Mouse (Mus musculus): ENCODE measurements at regions not wholly inside any gene's neighbourhood (a gene's known extent, or its start where the extent isn't known, plus 50 kb on each side); places are given as distances from the start of the nearest gene placed in this dataset.
"Not testable (repeated sequence)": the region's sequence is repeated elsewhere in the genome, so short reads cannot be mapped to it uniquely, and the experiment has no call there.

DNA sequence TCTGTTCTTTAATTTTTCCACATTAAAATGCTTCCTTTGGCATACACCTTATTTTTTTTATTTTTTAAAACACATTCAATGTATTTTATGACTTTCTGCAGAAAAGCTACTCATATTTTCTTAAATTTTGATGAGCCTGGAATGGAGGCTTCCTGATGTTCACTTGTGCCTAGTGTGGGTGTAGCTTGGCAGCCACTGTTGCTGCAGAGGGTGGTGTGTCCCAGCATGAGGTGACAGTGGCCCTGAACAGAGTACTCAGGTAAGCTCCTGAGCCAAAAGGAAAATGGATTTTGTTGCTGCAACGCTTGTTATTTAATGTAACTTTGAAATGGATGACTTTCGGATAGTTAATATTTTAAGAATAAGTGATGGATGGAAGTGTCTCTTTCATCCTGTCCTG, 170.6 kb downstream of the Eipr1 start:
- no peak for DNase-seq (ENCODE audit: extremely low spot score, low read depth, low spot score)

DNA sequence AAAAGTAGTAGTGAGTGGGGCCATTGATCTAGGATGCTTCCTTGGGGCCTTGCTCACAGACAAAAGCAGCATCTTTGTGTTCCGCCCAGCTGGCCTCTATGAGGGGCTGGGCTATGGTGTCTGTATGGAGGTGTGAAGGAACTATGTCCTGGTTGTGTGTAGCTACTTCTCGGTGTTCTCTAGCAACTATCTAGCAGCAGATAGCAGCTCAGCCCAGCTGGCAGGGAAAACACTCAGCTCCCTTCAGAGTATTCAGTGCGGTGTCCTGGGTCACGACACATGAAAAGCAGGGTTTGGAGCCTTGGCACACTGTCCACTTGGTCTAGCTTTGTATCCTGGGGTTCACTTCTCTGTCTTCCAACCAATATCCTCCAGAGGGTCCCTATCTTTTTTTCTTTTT, 173.6 kb downstream of the Eipr1 start:
- DNase-seq (ENCODE audit: extremely low spot score, low read depth, low spot score), result no peak

DNA sequence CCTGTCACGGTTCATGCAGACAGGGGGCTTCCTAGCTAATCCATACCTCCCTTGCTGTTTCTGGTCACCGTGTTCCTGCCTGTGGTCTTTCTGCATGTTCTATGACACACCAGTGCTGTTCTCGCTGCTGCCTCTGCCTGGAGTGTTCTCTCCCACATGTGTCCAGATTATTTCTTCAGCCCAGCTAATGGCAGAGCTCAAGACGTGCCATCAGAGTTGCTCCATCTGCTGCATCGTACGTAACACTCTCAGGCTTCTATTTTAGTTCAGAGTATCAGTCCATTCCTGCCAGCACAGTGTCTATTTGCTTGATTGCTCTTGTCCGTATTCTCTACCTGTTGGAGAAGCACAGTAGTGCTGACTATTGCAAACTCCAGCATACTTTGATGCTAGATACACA, 188.3 kb downstream of the Eipr1 start:
- no peak for DNase-seq (ENCODE audit: extremely low spot score, low read depth, low spot score)

GRCm38 (mm10) chr12:28948889-28949288, 197.3 kb downstream of the Eipr1 start:
- DNase-seq (ENCODE audit: extremely low spot score, low read depth, low spot score), result no peak

- DNase-seq (ENCODE audit: extremely low spot score, low read depth, low spot score), result no peak
These were observed 197.7 kb downstream of the Eipr1 start for GRCm38 (mm10) chr12:28949307-28949706.

DNA sequence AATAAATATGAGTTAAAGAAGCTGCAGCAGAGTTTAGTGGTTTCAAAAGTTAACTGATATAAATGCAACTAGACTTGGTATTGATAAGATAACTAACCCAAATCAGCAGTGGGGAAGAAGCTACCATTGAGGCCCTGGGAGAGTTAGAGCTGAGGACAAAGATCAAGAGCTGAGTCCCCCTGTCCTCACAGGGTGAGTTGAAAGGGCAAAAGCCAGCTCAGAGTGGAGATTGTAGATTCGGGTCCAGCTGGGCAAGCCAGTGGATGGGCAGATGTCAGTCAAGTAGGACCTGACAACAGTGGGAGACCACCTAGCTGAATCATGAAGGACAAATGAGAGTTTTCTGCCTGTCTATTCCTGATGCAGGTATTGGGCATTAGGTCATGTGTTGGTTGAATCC, 205.6 kb downstream of the Eipr1 start:
- no peak for DNase-seq (ENCODE audit: extremely low spot score, low read depth, low spot score)

GRCm38 (mm10) chr12:28958661-28959060, 207.1 kb downstream of the Eipr1 start:
- DNase-seq (ENCODE audit: extremely low spot score, low read depth, low spot score), result no peak

DNA sequence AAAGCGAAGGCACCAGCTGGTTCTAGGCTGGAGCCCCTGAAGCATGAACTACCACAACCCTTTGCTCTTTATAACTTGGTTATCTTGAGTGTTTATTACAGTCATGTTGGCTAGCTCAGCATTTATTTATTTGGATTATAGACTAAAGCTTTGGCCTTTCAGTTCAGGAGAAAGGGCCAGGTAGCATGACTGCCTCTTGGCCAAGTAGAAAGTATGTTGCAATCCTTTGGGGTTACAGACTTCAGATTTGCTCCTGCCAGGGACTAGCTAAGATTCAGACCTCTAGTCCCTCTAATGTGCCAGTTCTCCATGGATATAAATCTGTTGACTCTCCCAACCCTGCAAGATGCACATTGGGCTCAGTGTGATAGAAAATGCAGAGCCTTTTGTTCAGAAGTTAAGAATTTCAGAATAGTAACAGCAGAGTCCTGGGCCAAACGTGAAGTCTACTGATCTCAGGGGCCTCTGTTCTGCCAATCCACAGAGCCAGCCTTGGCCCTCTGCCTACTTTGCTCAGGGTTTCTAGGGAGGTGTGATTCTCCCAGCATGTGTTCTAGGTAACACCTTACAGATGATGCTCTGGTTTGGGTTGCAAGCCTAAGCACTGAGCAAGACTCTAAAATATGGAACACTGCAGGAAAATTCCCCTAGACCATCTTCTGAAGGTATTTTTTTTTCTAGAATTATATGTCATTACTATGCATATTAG, 218.2 kb downstream of the Eipr1 start:
- DNase-seq (ENCODE audit: extremely low spot score, low read depth, low spot score), result no peak

DNA sequence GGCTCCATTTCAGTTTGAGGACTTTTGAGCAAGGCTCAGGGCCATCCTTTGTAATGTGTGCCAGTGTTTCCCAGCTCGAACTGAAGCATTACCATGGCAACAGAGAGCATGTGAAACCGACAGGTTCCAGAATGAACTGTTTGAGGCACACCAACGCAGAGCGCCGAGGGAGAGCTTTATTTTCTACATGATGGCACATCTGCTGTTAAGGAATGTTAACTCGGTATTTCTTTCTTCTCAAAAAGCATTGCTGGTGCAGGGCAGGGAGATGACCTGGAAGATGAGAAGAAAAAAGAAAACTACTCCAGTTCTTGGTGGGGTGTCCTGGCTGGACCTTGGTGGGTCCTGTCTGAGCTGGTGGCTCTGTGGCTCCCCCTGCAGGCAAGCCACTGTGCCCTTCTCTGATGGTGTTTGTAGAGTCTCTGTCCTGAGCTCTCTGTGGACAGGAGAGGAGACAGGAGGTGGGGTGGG, 223.0 kb downstream of the Eipr1 start:
- DNase-seq (ENCODE audit: extremely low spot score, low read depth, low spot score), result no peak

DNA sequence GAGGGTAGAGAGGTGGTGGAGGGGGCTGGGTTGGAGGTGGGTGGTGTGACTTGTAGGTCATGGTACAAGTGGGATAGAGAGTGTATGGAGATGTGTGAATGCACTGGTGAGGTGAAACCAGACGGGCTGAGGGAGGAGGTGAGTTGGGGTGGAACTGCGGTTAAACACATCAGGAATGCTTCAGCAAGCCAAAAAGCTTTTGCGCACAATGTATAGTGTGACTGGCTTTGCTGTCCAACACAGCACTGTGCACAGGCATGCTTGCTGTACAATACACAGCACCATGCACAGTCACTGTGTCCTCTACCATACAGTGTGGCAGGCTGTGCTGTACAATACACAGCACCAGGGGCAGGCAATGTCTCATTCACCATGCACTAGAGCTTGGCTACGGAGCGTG, 223.6 kb downstream of the Eipr1 start:
- no peak for DNase-seq (ENCODE audit: extremely low spot score, low read depth, low spot score)

DNA sequence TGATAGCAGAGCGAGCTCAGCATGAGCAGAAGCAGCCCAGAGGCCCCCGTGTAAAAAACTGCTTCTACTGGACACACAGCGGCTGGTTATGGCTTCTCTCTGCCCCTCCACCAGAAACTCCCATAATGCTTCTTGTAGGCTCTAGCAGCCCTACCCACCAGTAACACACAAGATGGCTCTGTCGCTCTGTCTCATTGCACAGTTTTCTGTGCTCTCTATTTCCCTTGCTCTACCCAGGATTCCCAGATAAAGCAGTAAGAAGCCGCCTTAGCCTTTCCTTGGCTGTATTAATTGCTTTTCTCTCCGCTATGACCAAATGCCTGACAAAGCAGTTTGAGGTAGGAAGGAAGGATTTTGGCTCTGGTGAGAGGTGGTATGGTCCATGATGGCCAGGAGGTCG, 228.1 kb downstream of the Eipr1 start:
- no peak for DNase-seq (ENCODE audit: extremely low spot score, low read depth, low spot score)

DNA sequence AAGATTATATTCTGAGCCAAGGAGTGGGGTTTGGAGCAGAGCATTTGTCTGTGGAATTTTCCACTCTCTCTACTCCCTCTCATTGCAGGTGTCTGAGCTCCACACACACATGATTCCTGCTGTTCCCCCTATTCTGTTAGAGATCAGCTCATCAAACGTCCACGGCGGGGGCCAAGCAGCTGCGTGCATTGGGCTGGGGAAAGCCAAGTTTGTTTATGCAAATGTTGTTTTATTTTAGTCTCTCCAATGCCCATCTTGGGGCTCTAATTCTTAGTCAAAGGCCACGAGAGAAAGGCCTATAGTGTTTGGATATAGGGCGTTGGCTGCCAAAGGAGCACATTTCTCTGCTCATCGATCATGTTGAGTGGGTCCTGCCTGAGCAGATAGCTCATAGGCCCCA, 234.6 kb downstream of the Eipr1 start:
- DNase-seq (ENCODE audit: extremely low spot score, low read depth, low spot score), result no peak

- DNase-seq (ENCODE audit: extremely low spot score, low read depth, low spot score), result no peak
These were observed 246.0 kb downstream of the Eipr1 start for GRCm38 (mm10) chr12:28997474-28998192.

GRCm38 (mm10) chr12:28999963-29000451, 248.4 kb downstream of the Eipr1 start:
- DNase-seq (ENCODE audit: extremely low spot score, low read depth, low spot score), result no peak

DNA sequence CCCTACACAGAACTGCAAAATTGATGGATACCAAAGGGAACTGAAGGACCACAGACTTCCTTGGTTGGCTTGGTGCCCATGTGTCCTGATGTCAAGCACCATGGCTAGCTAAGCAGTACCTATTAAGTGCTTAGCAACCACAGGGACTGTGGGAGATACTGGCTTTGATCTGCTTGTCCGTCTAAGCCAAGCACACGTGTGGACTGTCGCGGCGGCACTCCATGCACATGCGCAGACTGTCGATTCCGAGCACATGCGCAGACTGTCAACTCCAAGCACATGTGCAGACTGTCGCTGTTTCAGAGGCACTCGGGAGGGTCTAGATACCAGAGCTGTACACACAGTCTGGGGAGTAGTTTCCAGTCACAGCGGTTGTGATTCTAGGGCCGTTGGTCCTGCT, 252.9 kb downstream of the Eipr1 start:
- no peak for DNase-seq (ENCODE audit: extremely low spot score, low read depth, low spot score)

GRCm38 (mm10) chr12:29014601-29015000, 263.0 kb downstream of the Eipr1 start:
- DNase-seq (ENCODE audit: extremely low spot score, low read depth, low spot score), result no peak

DNA sequence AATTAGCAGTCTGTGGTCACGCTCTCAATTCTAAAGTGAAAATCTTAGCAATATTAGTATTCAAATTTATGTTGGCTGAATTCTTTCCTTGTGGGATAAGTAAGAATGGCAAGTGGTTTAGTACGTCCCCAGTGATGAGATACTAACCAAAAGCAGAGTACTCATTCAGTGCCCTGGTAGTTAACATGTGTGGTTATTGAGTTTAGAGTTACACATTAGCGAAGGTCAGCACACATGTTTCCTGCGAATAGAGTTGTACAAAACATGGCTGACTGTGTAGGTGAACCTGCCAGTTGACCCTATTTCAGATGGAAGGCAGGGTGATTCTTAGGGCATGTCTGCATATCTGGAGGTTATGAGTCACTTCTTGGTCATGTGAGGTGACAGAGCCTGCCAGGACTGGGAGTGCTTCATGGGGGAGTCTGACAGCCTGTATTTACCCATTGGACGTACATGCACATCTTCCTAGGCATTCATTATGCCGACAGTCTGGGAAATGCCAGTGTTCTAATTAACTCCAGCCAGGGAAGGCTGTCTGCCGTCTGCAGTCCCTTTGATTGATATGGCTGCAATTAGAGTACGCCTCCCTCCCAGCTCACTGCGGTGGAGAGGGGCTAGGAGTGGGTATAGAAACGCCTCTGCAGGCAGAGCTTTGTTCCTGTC, 263.7 kb downstream of the Eipr1 start:
- DNase-seq (ENCODE audit: extremely low spot score, low read depth, low spot score), result no peak

DNA sequence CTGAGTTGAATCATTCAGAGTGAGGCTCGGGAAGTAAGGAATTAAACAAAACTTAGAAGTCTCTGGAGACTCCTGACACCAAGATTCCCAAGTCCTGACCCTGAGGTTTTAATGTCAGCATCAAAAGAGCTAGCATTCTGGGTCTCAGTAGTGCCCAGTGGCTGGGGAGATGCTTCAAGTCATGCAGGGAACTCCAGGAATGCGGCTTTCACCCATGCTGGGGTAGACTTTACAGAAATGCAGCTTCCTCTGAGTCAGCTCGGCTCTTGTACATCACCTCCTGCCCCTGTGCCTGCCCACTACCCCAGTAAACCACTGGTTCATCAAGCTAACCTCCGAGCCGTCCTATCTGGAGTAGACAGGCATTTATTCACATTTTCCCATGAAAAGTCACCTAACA, 269.5 kb downstream of the Eipr1 start:
- DNase-seq (ENCODE audit: extremely low spot score, low read depth, low spot score), result no peak

DNA sequence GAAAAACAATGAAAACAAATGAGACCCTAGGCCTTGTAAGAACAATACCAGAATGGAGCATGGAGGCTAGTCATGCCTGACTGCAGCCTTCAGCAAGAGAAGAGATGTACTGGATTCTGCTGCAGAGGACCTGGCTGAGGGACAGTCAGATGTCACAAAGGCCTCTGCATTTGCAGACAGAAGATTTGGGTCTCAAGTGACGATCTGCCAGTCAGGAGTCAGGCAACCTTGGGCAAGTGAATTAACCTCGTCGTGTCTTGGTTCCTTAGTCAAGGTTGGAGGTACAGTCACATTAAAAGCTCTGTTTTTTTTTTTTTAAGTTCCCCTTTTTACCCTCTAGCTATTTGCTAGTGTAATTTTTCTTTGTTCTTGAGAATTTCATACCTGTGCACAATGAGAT, 276.6 kb downstream of the Eipr1 start:
- no peak for DNase-seq (ENCODE audit: extremely low spot score, low read depth, low spot score)

DNA sequence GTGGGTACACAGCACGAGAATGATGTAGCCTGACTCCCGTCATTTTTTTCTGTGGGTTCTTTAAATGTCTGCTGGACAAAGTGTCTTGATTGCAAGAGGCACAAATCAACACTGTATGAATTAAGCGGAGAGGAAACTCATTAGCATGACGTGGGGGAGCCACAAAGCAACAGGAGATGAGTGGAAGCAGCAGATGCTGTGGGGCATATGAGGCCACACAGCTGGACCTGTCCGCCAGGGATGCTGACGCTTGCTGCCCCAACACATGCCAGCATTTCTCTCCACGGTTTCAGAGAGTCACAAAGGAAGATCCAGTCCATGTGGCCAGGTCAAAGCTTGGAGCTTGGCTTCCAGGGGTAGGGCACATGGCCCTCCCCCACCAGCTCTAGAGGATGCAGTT, 277.9 kb downstream of the Eipr1 start:
- no peak for DNase-seq (ENCODE audit: extremely low spot score, low read depth, low spot score)

DNA sequence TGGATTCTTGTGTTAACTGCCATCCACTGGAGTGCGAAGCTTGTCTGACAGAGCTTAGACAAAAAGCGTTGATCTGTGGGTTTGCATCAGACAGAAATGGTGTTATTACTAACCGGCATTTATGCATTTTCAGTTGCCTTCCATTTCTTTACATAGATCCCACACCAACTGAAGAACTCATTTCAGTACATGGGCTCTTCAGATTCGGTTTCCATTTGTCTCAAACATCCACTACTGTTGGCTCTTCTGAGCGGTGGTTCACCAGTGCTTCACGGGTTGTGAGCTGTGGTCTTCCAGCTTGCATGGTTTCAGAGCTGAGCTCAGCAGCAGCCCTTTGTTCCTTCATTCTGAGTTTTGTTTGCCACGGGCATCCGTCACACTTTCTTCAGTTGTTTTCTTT, 294.4 kb downstream of the Eipr1 start:
- no peak for DNase-seq (ENCODE audit: extremely low spot score, low read depth, low spot score)

GRCm38 (mm10) chr12:29048596-29048995, 297.0 kb downstream of the Eipr1 start:
- not testable (repeated sequence) for DNase-seq (ENCODE audit: extremely low spot score, low read depth, low spot score)
